Mouse (Mus musculus) frontal cortex, postnatal 36 days (tissue): ENCODE measurements around the gene Lamc3.

ENCODE experiments used
- DNase-seq, 2 experiments: peaks; one replicate each; pipeline ENCODE4 v3.0.0; 2022; ENCODE audit warnings: low spot score in 2 of 2

Gene Lamc3

GRCm38 (mm10) chr2:31887030-31887429 lies at the start of gene Lamc3:
TSS of gene Lamc3 (plus strand) at chr2:31887291.
- no peak for DNase-seq

- no peak for DNase-seq
Observed at GRCm38 (mm10) chr2:31838868-31839267, 48.2 kb upstream of the Lamc3 start.

GRCm38 (mm10) chr2:31844729-31845136 lies 42.4 kb upstream of the Lamc3 start:
- no peak for DNase-seq

GRCm38 (mm10) chr2:31845512-31845895 lies 41.6 kb upstream of the Lamc3 start:
- no peak for DNase-seq

GRCm38 (mm10) chr2:31845896-31846691 lies 41.0 kb upstream of the Lamc3 start, which contains the start of gene Fibcd1:
TSS of gene Fibcd1 (minus strand) at chr2:31846005.
- DNase-seq = no peak

GRCm38 (mm10) chr2:31846692-31847660 lies 40.1 kb upstream of the Lamc3 start:
- no peak for DNase-seq

GRCm38 (mm10) chr2:31847908-31848307 lies 39.2 kb upstream of the Lamc3 start:
- no peak for DNase-seq

- no peak for DNase-seq
Observed at GRCm38 (mm10) chr2:31850141-31850540, 37.0 kb upstream of the Lamc3 start.

- DNase-seq = no peak
Observed at GRCm38 (mm10) chr2:31855991-31856390, 31.1 kb upstream of the Lamc3 start.

- DNase-seq = no peak
Observed at GRCm38 (mm10) chr2:31857180-31857579, 29.9 kb upstream of the Lamc3 start.

GRCm38 (mm10) chr2:31858500-31858899 lies 28.6 kb upstream of the Lamc3 start:
- no peak for DNase-seq

GRCm38 (mm10) chr2:31862919-31863318 lies 24.2 kb upstream of the Lamc3 start:
- no peak for DNase-seq

- no peak for DNase-seq
Observed at GRCm38 (mm10) chr2:31863766-31864165, 23.3 kb upstream of the Lamc3 start.

GRCm38 (mm10) chr2:31864891-31865290 lies 22.2 kb upstream of the Lamc3 start:
- DNase-seq = no peak

GRCm38 (mm10) chr2:31865322-31865721 lies 21.8 kb upstream of the Lamc3 start:
- no peak for DNase-seq

- DNase-seq = no peak
Observed at GRCm38 (mm10) chr2:31865794-31866193, 21.3 kb upstream of the Lamc3 start.

- no peak for DNase-seq
Observed at GRCm38 (mm10) chr2:31867773-31868537, 19.1 kb upstream of the Lamc3 start.

- DNase-seq = no peak
Observed at GRCm38 (mm10) chr2:31868538-31869164, 18.4 kb upstream of the Lamc3 start.

GRCm38 (mm10) chr2:31869692-31870091 lies 17.4 kb upstream of the Lamc3 start:
- no peak for DNase-seq

GRCm38 (mm10) chr2:31870683-31871082 lies 16.4 kb upstream of the Lamc3 start:
- DNase-seq = no peak

GRCm38 (mm10) chr2:31874290-31874855 lies 12.7 kb upstream of the Lamc3 start:
- no peak for DNase-seq
